Mouse (Mus musculus): ENCODE data around the gene Tctex1d2.

The Tctex1d2 gene

GRCm38 (mm10) chr16:32419517-32420483 lies at the start of gene Tctex1d2:
TSS of gene Tctex1d2 (plus strand) at chr16:32419702.
- peak; percentile 89 for DNase-seq (ENCODE audit: low read depth, low spot score)

GRCm38 (mm10) chr16:32371351-32371750 lies 48.2 kb upstream of the Tctex1d2 start:
- DNase-seq (ENCODE audit: low read depth, low spot score): peak; percentile 9

- DNase-seq (ENCODE audit: low read depth, low spot score): no peak
Observed at GRCm38 (mm10) chr16:32379575-32379974, 39.9 kb upstream of the Tctex1d2 start.

GRCm38 (mm10) chr16:32382901-32383300 lies 36.6 kb upstream of the Tctex1d2 start:
- DNase-seq (ENCODE audit: low read depth, low spot score): no peak

GRCm38 (mm10) chr16:32384885-32385284 lies 34.6 kb upstream of the Tctex1d2 start:
- DNase-seq (ENCODE audit: low read depth, low spot score): no peak

GRCm38 (mm10) chr16:32386826-32387225 lies 32.7 kb upstream of the Tctex1d2 start:
- DNase-seq (ENCODE audit: low read depth, low spot score): no peak

- no peak for DNase-seq (ENCODE audit: low read depth, low spot score)
Observed at GRCm38 (mm10) chr16:32389049-32389448, 30.5 kb upstream of the Tctex1d2 start.

GRCm38 (mm10) chr16:32389841-32390240 lies 29.7 kb upstream of the Tctex1d2 start:
- DNase-seq (ENCODE audit: low read depth, low spot score): no peak

- no peak for DNase-seq (ENCODE audit: low read depth, low spot score)
Observed at GRCm38 (mm10) chr16:32390882-32391281, 28.6 kb upstream of the Tctex1d2 start.

- DNase-seq (ENCODE audit: low read depth, low spot score): no peak
Observed at GRCm38 (mm10) chr16:32395679-32396540, 23.6 kb upstream of the Tctex1d2 start.

- no peak for DNase-seq (ENCODE audit: low read depth, low spot score)
Observed at GRCm38 (mm10) chr16:32396541-32396835, 23.0 kb upstream of the Tctex1d2 start.

GRCm38 (mm10) chr16:32398206-32398605 lies 21.3 kb upstream of the Tctex1d2 start:
- DNase-seq (ENCODE audit: low read depth, low spot score): no peak

- DNase-seq (ENCODE audit: low read depth, low spot score): no peak
Observed at GRCm38 (mm10) chr16:32400267-32400666, 19.2 kb upstream of the Tctex1d2 start, which contains the start of gene Tm4sf19. TSS of gene Tm4sf19 (plus strand) at chr16:32400506.

GRCm38 (mm10) chr16:32401335-32401965 lies 18.1 kb upstream of the Tctex1d2 start:
- DNase-seq (ENCODE audit: low read depth, low spot score): no peak

GRCm38 (mm10) chr16:32402818-32403217 lies 16.7 kb upstream of the Tctex1d2 start:
- no peak for DNase-seq (ENCODE audit: low read depth, low spot score)

GRCm38 (mm10) chr16:32405716-32406115 lies 13.8 kb upstream of the Tctex1d2 start:
- DNase-seq (ENCODE audit: low read depth, low spot score): no peak

- no peak for DNase-seq (ENCODE audit: low read depth, low spot score)
Observed at GRCm38 (mm10) chr16:32406671-32407070, 12.8 kb upstream of the Tctex1d2 start.

- no peak for DNase-seq (ENCODE audit: low read depth, low spot score)
Observed at GRCm38 (mm10) chr16:32407730-32408129, 11.8 kb upstream of the Tctex1d2 start.

GRCm38 (mm10) chr16:32417457-32417856 lies 2.0 kb upstream of the Tctex1d2 start:
- no peak for DNase-seq (ENCODE audit: low read depth, low spot score)

- DNase-seq (ENCODE audit: low read depth, low spot score): no peak
Observed at GRCm38 (mm10) chr16:32427506-32427905, 8.0 kb downstream of the Tctex1d2 start.

GRCm38 (mm10) chr16:32430474-32431046 lies 11.1 kb downstream of the Tctex1d2 start, which contains the start of gene Pcyt1a:
TSS of gene Pcyt1a (plus strand) at chr16:32430921.
- DNase-seq (ENCODE audit: low read depth, low spot score): peak; percentile 85

Measured in retina, postnatal 7 days (tissue).